Mouse (Mus musculus): ENCODE data around the gene Gm20388. TPM values are rescaled to one million over a fixed set of nuclear protein-coding genes. Genes with fewer than 3 reads are reported as not detected.

Gm20388 gene
- total RNA-seq, 2 experiments from 2014 or later: 8.8 TPM

DNA sequence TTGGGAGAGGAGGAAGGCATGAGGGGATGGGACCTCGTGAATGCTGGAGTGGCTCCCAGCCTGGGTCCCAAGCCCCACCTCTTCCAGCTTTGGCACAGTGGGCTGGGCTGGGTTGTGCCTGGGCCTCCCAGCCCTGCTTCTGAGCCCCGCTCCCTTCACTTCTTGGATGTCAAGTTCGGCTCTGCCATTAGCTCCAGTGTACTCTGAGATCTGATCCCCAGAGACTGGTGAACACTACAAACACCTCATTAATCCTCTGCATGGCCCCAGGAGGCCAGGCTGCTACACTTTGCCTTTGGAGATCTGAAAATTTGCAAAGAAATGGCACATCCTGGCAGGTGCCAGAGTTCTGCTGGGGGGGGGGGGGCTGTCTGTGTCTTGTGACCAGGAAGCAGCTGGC lies 1858.5 kb downstream of the Gm20388 start:
- DNase-seq (ENCODE audit: extremely low spot score in 1 of 2, low spot score in 1 of 2): no peak

DNA sequence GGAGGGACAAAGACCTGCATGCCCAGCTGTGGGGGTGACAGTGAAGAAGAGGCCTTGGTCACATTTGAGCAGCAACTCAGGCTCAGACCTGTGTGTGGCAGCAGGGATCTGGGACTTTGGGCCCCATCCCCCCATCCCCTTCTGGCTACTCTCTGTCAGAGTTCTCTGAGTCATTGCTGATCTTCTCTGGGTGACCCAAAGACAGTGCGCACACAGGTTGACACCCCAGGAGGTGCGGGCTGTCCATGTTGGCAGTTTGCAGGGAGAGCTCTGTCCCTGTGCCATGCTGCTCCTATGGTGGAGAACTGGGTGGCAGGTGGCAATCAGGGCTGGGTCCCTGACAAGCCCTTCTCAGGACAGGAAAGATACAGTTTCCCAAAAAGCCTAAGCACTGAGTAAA lies 1859.0 kb downstream of the Gm20388 start:
- no peak for DNase-seq (ENCODE audit: extremely low spot score in 1 of 2, low spot score in 1 of 2)

DNA sequence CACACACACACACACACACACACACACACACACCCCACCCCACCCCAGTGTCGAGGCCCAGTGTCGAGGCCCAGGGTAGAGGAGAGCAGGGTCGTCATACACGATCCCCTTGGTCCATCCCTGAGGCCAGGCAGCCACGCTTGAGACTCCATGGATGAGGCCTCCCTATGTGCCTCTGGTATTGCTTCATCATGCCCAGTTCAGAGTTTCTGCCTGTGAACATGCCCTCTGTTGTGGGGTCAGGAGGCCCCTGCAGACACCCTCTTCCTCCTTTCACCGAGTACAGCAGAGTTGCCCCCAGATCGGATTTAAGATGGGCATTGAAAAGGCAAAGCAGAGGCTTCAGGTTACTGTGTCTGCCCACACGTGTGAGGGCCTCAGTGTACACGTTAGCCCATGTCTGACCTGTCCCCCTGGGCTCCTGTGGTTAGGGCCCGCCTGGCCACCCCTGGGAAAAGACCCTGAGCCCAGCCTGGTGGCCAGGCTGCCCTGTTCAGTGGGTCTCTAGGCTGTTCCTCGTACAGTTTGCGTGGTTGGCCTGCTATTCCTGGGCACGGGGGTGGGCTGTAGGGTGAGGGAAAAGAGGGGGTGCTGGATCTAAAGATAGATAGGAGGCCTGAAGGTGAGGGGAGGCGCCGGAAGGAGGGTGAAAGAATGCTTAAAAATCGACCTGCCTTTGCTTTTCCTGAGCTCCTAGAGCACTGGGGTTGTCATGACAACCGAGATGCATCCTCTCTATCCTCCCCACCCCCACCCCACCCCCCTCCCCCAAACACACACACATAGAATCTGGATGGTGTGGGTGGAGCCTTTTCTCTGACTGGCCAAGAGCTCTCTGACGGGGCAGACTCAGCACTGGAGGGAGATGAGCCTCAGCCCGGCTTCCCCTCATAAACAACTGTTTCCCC lies 1860.5 kb downstream of the Gm20388 start:
- DNase-seq (ENCODE audit: extremely low spot score in 1 of 2, low spot score in 1 of 2): no peak

DNA sequence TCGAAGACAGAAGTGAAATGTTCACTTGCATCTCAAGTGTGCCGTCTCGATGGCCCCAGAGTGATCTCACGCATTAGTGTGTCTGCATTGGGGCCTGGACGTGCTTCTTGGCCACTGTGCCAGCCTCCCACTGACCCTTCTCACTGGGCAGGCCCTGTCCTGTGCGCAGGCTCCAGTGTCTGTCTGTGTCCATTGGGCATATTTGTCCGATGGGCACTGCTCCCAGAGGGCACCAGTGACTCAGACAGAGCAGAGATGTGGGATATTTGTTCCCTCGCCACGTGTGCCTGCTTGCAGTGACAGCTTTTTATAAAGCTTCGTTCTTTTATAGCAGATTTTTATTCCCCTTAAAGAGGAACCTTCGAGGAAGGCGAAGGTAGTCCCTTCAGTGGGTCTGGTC lies 1863.2 kb downstream of the Gm20388 start:
- DNase-seq (ENCODE audit: extremely low spot score in 1 of 2, low spot score in 1 of 2): no peak

DNA sequence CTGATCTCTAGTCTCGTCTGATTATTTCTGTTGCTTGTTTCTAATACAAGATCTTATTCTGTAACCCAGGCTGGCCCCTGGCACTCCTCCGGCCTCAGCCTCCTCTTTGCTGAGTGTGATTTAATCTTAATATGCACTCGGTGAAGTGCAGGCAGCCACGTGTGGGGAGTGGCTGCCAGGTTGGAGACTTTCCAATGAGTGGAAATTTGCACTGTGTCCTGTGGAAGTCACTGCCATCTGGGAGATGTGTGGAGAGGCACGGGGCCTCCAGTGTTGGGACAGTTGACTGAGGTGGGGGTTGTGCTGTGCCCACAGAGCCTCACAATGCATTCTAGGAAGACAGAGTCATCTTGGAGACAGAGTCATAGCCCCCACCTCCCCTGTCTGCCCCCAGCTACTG lies 1871.9 kb downstream of the Gm20388 start:
- no peak for DNase-seq (ENCODE audit: extremely low spot score in 1 of 2, low spot score in 1 of 2)

DNA sequence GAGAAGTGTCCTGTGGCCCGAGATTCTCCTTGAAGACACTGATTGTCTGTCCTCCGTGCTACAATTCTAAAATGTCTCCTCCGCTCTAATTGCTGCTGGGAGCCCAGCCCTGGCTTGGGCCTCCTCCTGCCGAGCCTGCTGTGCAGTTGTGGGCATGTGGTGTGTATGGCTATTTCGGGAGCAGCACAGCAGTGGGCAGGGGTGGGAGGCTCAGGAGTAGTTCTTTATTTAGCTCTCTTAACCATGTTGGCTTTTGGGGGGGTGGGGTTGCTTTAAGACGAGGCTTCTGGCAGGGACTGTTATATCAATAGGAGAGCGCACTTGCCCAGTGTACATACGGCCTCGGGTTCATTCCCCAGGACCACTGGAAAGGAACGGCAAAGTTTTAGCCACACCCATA lies 1875.9 kb downstream of the Gm20388 start:
- no peak for DNase-seq (ENCODE audit: extremely low spot score in 1 of 2, low spot score in 1 of 2)

DNA sequence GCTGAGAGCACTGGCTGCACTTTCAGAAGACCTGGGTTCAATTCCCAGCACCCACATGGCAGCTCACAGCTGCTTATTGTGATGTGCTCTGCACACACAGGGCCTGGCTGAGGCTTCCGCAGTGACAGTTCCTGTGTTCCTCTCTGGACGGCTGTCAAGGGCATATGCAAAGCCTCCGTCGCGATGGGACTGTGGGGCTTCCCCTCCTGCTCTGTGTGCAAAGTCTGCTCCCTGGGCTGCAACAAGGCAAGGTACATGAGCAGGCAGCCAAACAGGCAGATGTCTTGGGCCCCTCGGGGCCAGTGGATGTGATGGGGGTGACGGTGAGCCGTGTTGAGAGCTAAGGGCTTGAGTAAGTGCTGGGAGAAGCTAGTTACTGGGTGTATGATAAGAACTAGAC lies 1878.1 kb downstream of the Gm20388 start:
- DNase-seq (ENCODE audit: extremely low spot score in 1 of 2, low spot score in 1 of 2): no peak

DNA sequence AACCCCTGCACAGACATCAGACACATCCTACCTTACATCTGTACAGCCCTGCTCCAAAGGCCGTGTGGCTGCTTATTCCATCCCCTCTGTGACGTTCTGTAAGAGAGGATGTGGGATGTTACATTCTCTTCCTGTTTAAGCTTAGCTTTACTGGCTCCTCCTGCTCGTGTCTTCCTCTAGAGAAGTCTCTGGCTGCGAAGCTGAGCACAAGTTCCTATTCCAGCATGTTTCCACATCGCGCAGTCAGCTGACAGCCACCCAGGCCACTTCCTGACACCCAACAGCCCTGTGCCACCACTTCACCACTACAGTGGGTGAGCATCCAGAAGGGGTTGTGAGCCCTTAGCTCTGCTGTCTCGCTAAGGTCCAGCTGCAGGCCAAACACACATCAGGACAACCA lies 1881.5 kb downstream of the Gm20388 start:
- no peak for DNase-seq (ENCODE audit: extremely low spot score in 1 of 2, low spot score in 1 of 2)

DNA sequence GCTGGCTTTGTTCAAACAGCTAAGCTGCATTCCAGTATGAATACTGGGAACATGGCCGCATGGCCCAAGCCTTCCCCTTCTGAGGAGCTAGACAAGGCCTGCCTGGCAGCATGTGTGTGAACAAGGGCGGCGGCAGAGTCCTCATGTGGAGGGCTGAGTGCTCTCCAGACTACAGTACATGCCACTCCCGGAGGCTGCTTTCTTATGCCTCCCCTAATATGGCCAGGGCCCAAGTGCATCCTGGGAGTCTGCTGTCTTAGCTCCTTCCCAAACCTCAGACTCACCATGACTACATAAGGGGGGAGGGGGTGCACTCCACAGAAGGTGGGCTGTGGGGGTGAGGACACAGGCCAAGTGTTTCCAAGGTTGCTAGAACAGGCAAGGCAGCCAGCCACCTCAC lies 1882.0 kb downstream of the Gm20388 start:
- no peak for DNase-seq (ENCODE audit: extremely low spot score in 1 of 2, low spot score in 1 of 2)

DNA sequence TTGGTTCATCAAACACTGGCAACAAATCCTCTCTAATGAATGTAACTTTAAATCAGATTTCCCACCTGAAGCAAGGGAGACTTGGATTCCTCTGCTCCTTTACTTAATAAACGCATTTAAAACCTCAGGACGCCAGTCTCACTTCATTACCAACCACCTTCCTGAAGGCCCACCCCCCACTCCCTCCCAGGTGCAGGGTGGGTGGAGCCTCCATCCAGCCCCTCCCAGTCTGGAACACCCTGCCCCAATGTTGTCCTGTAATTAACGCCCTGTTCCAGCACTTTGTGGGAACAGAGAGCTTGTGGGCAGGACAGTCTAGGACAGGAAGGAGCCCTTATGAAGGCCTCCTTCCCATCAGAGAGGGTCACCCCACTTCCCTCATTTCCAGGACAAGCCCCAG lies 1883.5 kb downstream of the Gm20388 start:
- DNase-seq (ENCODE audit: extremely low spot score in 1 of 2, low spot score in 1 of 2): no peak

DNA sequence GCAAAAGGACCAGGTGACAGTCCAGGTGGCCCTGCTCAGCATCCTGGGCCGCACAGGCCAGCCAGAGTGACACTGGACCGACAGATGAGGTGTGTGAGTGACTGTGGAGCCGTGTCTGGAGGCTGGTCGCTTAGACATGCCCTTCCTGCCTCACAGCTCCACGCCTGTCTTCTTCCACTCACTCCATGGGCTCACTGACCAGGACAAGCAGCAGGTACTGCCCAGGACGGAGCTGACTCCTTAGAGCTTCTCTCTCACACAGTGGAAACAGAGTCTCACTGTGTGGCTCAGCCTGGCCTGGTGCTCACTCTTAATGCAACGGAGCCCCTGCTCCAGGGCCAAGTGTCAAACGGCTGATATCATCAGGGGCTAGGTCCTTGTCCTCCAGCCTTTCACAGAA lies 1884.8 kb downstream of the Gm20388 start:
- no peak for DNase-seq (ENCODE audit: extremely low spot score in 1 of 2, low spot score in 1 of 2)

DNA sequence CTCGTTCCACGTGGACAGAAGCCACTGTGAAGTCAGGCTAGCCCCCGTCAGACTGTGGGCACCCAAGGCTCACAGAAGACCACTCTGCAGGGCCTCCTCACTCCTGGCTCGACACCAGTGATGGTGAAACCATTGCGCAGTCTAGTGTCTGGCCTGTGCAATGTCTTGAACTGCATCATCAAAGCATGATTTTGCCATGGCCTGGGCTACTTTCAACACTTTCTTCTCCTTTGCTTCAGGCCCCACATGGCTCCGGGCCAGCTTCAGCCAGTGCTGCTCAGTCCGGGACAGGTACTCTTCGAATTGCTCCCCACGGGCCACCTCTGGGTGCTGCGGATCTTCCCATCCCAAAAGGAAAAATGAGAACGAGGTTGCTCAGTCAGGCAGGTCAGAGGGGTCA lies 1885.8 kb downstream of the Gm20388 start:
- no peak for DNase-seq (ENCODE audit: extremely low spot score in 1 of 2, low spot score in 1 of 2)

DNA sequence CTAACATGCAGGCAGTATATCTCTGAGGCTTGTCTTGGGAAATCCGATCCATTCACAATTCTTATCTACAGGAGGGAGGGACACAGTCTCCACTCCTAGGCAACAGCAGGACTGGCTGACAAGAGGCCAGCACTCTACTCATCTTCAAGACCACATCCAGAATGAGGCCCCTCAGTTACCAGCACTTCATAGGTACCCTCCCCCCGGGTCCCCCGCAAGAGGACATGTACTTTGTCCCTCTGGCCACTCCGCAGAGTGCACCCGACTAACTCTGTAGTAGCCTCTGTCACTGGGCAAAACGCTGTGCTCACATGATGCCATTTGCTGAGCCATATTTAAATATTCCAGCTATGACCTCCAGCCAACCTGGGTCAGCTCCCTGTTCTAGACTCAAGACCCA lies 1887.8 kb downstream of the Gm20388 start:
- no peak for DNase-seq (ENCODE audit: extremely low spot score in 1 of 2, low spot score in 1 of 2)

DNA sequence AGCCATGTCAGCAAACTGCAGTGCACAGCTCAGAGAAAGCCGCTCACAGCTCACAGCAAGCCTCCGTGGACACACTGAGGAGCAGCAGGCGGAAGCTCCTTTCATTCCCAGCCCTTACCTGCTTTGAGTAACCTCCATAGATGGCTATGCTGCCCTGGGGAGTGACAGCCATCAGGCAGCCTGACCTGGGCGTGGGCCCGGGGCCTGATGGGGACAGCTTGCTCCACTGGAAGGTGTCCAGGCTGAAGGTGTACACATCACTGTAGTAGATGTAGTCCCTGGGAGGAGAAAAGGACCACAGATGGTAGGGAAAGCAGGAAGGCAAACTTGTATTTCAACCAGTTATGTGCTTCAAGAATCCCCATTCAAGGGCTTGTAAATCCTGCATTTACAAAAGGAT lies 1894.2 kb downstream of the Gm20388 start:
- no peak for DNase-seq (ENCODE audit: extremely low spot score in 1 of 2, low spot score in 1 of 2)

DNA sequence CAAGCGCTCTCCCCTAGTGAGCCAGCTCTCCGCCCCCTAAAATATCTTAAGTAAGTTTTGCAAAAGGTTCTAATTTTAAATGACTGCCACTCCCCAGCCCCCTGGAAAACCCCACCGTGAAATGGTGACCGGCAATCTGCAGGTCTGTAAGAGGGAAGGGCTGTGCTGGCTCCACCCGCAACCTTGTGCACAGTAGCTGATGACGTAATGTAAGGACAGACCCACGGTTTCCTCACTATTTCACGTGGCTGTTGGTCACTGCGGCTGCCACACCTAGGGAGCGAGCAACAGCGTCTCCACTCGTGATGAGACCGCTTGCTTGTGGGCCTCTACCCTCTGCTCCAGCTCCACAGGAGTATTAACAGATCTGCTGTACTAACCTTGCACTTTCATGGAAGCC lies 1895.5 kb downstream of the Gm20388 start:
- no peak for DNase-seq (ENCODE audit: extremely low spot score in 1 of 2, low spot score in 1 of 2)

DNA sequence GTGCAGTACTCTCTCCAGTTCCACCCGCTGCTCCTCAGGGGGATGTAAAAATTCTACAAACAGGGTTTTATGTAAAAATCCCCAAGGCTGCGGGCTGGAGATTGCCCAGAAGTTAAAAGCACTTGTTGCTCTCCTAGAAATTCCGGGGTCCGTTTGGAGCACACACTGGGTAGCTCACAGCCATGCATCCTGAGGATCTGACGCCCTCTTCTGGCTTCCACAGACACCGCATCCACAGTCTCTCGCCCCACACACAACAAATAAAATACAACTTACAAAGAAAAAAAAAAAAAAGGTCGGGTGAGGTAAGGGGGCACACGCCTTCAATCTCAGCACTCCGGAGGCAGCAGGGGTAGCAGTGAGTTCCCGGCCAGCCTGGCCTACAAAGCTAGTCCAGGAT lies 1897.4 kb downstream of the Gm20388 start:
- no peak for DNase-seq (ENCODE audit: extremely low spot score in 1 of 2, low spot score in 1 of 2)

DNA sequence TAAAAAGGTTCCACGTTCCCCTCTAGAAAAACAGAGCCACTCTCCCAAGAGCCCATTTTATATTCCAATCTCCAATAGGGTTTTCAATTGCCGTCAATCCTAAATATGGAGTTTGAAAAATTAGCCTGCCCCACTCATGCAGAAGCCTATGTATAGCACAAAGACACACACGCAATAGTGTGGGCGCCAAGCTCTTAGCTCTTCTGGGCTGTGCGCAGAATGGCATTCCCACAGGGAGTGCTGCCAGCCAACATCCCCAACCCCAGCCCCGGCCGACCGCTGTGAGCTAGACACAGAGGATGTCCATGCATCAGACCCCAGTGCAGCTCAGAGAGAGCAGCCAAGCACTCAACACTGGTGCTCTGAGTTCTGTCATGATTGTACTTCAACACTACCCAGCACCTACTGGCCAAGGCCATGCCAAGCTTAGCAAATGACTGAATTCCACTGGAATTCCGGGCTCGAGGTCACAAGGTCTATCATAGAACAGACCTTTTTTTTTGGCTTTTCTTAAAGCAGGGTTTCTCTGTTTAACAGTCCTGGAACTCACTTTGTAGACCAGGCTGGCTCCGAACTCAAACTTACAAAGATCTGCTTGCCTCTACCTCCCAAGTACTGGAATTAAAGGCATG lies 1899.0 kb downstream of the Gm20388 start:
- no peak for DNase-seq (ENCODE audit: extremely low spot score in 1 of 2, low spot score in 1 of 2)

DNA sequence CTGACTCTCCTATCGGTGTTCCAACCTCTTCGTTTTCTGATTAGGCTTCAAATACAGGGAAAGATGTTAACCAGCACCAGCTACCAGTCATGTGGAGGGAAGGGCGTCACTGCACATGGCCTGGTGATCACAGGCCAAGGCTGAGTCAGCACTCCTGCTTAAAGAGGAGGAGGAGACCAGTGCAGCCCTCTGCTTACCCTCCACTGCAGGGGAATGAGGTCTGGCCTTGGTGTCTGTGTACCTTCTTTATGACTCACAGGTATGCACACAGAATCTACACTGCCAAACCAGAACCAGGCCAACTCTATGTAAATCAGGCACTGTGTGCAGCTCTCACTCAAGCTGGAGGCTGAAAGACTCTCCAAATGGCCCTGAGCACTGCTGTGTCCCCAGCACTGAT lies 1900.9 kb downstream of the Gm20388 start:
- no peak for DNase-seq (ENCODE audit: extremely low spot score in 1 of 2, low spot score in 1 of 2)

DNA sequence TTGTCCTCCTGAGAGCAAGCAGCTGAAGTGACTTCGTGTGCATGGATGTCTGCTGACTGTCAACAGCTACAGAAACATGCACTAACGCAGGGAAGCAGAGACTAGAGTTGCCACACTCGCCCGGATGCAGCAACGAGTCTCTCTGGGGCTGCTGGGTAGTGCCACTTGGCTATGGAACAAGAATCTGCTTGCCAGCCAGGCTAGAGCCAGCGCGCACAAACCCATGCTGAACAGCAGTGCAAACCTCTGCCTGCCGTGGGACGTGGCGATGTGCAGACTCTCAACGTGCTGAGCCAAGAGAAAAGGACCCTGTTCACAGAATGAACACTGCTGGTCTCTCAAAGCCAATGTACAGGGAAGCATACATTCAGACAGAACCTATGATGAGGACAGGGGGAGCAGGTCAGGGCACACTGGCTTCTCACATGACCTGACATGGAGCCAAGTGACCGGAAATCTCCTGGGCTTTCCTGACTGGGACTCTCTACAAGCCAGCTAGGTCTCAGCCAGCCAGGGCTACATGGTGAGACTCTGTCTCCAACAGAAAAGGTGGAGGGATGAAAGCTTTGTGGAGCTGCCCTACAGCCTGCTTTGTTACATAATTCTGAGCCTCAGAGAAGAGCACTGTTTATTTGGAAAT lies 1901.4 kb downstream of the Gm20388 start:
- DNase-seq (ENCODE audit: extremely low spot score in 1 of 2, low spot score in 1 of 2): no peak

DNA sequence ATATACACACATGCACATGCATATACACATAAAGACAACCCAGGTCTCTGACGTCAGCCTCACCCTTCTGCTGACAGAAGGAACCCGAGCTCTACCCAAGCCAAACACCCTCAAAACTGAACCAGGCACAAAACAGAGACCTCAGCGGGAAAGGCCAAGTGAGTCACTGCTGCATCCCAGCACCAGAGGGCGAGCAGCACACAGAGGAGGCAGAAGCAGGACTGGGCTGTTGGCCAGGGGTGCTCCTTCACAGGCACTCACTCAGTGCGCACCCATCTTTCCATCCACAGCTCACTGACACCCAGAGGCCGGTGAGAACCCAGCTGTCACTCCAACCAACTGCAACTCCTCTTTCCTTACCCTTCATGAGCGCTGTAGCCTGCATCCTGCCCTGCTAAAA lies 1907.6 kb downstream of the Gm20388 start:
- DNase-seq (ENCODE audit: extremely low spot score in 1 of 2, low spot score in 1 of 2): no peak

DNA sequence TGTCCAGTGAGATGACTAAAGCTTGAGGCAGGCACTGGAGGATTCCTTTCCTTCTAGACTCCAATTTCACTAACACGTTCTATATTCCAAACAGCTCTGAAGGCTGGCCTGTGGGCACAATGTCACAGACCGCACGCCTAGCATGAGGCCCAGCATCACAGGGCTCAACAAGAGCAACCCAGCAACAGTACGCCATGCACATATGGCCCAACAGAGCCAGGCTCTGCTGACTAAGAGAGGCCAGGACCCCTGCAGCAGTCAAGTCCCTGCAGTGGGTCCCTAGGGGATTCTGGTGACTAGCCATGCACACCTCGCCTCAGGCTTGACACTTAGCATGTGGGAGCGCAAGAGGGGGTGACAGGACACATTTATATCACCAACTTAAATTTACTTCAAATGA lies 1910.2 kb downstream of the Gm20388 start:
- DNase-seq (ENCODE audit: extremely low spot score in 1 of 2, low spot score in 1 of 2): no peak

DNA sequence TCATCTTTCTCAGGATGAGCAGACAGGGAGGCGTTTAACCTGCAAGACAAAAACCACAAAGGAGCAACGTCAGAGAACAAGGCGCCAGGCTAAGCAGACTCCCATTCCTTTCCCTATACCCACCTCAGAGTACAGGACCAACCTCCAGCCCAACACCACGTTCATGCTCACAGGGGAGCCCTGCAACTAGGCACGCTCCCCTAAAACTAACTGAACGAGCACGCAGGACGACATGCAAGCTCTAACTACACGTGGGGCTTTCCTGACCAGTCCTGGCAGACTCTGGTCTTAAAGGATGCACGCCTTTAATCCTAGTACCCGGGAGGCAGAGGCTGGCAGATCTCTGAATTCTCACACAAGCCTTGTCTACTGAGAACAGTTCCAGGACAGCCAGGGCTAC lies 1910.7 kb downstream of the Gm20388 start:
- DNase-seq (ENCODE audit: extremely low spot score in 1 of 2, low spot score in 1 of 2): no peak
